ENCODE assay signal across 15 mouse cellular contexts in the genomic region with DNA sequence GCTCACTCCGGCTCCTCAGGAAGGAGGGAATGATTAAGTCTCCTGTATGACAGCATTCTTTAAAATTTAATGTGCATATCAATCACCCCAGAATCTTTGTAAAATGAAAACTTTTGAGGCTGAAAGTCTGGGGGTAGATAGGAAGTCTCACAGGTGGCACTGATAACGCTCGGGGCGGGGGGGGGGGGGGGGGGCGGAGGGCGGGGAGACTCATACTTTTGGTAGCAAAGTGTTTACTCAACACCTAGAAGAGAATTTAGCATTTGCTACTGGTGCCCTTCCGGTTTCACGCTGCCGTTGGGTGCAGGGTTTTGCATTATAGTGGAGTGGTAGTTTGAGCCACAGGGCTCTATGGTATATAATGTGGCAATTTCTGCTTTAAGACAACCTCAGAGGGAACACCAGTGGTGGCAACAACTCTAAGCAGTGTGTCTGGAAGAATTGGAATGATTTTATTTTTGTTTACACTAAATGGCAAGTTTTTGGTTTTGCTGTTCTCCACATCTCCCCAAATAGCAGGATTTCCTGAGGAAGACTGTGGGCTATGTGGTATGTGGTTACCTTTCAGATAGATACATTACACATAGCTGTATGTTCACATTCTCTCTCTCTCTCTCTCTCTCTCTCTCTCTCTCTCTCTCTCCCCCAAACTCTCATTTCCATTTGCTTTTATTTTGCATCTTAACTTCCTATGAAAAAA.
A peak's percentile ranks its signal among the peaks of the same experiment; 100 is the strongest.
DNase-seq lines count a peak whose midpoint lies in the region; ATAC-seq and TF ChIP-seq lines count a peak whose summit lies in the region.
"Had no signal": no experiment of that assay in that cellular context is flagged by ENCODE, and none has a peak within 500 bp of the region (broad histone marks: within the 10 kb centered on the region; RNA-seq: fewer than 3 reads in every experiment).

No protein-coding gene starts in this region.

- H3K9ac ChIP-seq in liver, embryonic 14.5 days (replicated peaks) = no peak overlapping the region
- H3K9ac ChIP-seq: neural tube, embryonic 12.5 days had no signal

- DNase-seq in spleen, adult 12 weeks (ENCODE audit: low spot score) = peak; percentile 13
- DNase-seq in spleen, postnatal 14 days (ENCODE audit: low spot score in 2 of 2) = no peak
- peak in 1 of 3 experiments; percentile 11 for DNase-seq in liver, embryonic 14.5 days (ENCODE audit: low read depth in 3 of 3, low spot score in 3 of 3)
- DNase-seq in spleen, adult 18-20 months = peak; percentile 30 to 32
- no peak for DNase-seq in cerebellum, adult 9-10 months
- DNase-seq in urinary bladder, postnatal 14 days (ENCODE audit: low spot score) = no peak
- no peak for DNase-seq in adrenal gland, postnatal 4 days (ENCODE audit: low spot score in 2 of 2)
- no peak for DNase-seq in right cerebral cortex, postnatal 36 days (ENCODE audit: low spot score in 2 of 2)
- DNase-seq: adrenal gland, postnatal 14 days; cerebellum, adult 2 months; lung, adult 2 months; right cerebral cortex, adult 18-20 months had no signal

- peaks cover 4 to 12% of the 10 kb centered on the region in 2 experiments; a peak in 2 of 4 replicates for H3K4me1 ChIP-seq in liver, embryonic 14.5 days (replicated peaks; ENCODE audit: control insufficient read depth in 2 of 2, insufficient read depth in 2 of 2, low read length in 1 of 2)
- H3K4me1 ChIP-seq: neural tube, embryonic 12.5 days had no signal

- H3K27me3 ChIP-seq in liver, embryonic 14.5 days (ENCODE audit: control insufficient read depth, insufficient read depth, low read length) = no peaks in the 10 kb centered on the region
- H3K27me3 ChIP-seq: neural tube, embryonic 12.5 days had no signal

- H3K27ac ChIP-seq in liver, embryonic 14.5 days = no peak overlapping the region
- H3K27ac ChIP-seq: kidney, postnatal 0 days; neural tube, embryonic 12.5 days had no signal

- no peak for TF ChIP-seq CTCF in liver, embryonic 14.5 days (IDR thresholded peaks at IDR 0.05; ENCODE audit: low read depth)

- peak overlapping the region; percentile 47 for H3K4me2 ChIP-seq in liver, embryonic 14.5 days (ENCODE audit: low read depth)
- H3K4me2 ChIP-seq: neural tube, embryonic 12.5 days had no signal

- 0 out of 4 replicates have a peak overlapping the region, but pooled peaks of 1 of the 2 experiments have one; percentile 6 for H3K4me3 ChIP-seq in liver, embryonic 14.5 days (ENCODE audit: insufficient read depth in 1 of 2, low read depth in 2 of 2, low read length in 2 of 2)
- H3K4me3 ChIP-seq: neural tube, embryonic 12.5 days had no signal

- no peaks in the 10 kb centered on the region for H3K36me3 ChIP-seq in liver, embryonic 14.5 days (replicated peaks; ENCODE audit: control insufficient read depth, insufficient read depth, low read depth)
- H3K36me3 ChIP-seq: neural tube, embryonic 12.5 days had no signal

- H3K9me3 ChIP-seq in liver, embryonic 14.5 days (ENCODE audit: control insufficient read depth, low read length) = no peaks in the 10 kb centered on the region
- H3K9me3 ChIP-seq: neural tube, embryonic 12.5 days had no signal

- peak; percentile 63 for ATAC-seq in liver, embryonic 14.5 days (ENCODE audit: insufficient read depth)
- ATAC-seq: forebrain, embryonic 14.5 days had no signal

- TF ChIP-seq EP300 in liver, embryonic 14.5 days (IDR thresholded peaks at IDR 0.05; ENCODE audit: low read depth) = no peak

- WGBS in liver, embryonic 14.5 days (ENCODE audit: insufficient replicate concordance) = 10% methylated on average over 8 of the region's 9 CpGs

Comparison
In these comparisons a context has a peak if more than half of its experiments do, and no peak if none do; other contexts are left out.
1. DNase-seq: peak in spleen, adult 12 weeks (single experiment) and spleen, adult 18-20 months (2 of 2); none in spleen, postnatal 14 days (0 of 2), cerebellum, adult 9-10 months (single experiment), urinary bladder, postnatal 14 days (single experiment), adrenal gland, postnatal 4 days (0 of 2) and right cerebral cortex, postnatal 36 days (0 of 2).